Mouse (Mus musculus) erythroblast, embryonic 14.5 days (primary cell): ENCODE measurements around the gene Sbf1. TPM values are rescaled to one million over a fixed set of nuclear protein-coding genes. Genes with fewer than 3 reads are reported as not detected.
A peak's percentile ranks its signal among the peaks of the same experiment; 100 is the strongest.

ENCODE experiments used
- H3K27me3 ChIP-seq: 2 replicates; pipeline ENCODE4 v1.6.1; 2012; ENCODE audit warnings: inconsistent platforms; ENCODE audit not compliant: control insufficient read depth
- H3K36me3 ChIP-seq: 2 replicates; pipeline ENCODE4 v1.6.1; 2012; ENCODE audit warnings: mild to moderate bottlenecking, inconsistent platforms; ENCODE audit not compliant: control insufficient read depth
- H3K4me1 ChIP-seq: 2 replicates; pipeline ENCODE4 v1.6.1; 2012; ENCODE audit warnings: inconsistent platforms; ENCODE audit not compliant: control insufficient read depth
- H3K4me3 ChIP-seq: replicated peaks from 2 replicates; pipeline ENCODE3; 2012; ENCODE audit warnings: moderate library complexity, mild to moderate bottlenecking, inconsistent platforms
- H3K9me3 ChIP-seq: 2 replicates; pipeline ENCODE4 v1.6.1; 2012; ENCODE audit warnings: low read length, inconsistent platforms, mixed read lengths; ENCODE audit not compliant: control insufficient read depth
- GATA1 ChIP-seq: IDR thresholded peaks from 2 replicates; pipeline ENCODE4 v1.6.1; 2012; ENCODE audit warnings: low read length, inconsistent platforms, mixed read lengths
- TAL1 ChIP-seq: IDR thresholded peaks from 3 replicates; pipeline ENCODE4 v1.6.1; 2012; ENCODE audit warnings: low read length, inconsistent platforms, mixed read lengths
- polyA plus RNA-seq: library from polyadenylated mRNA; stranded (reverse); fragments of >175 nt; gene quantifications from 2 replicates; pipeline ENCODE4 v1.2.3, GENCODE M21; 2012

Gene Sbf1
- polyA plus RNA-seq, 1 experiment, result 28.7 TPM

- TF ChIP-seq GATA1, result no peak
- 0 out of 3 replicates have a peak, but pooled peaks have one; percentile 19 for TF ChIP-seq TAL1
- no peaks in the 10 kb centered on the region for H3K27me3 ChIP-seq
- H3K4me3 ChIP-seq, result no peak overlapping the region
- H3K4me1 ChIP-seq, result peaks cover 70% of the 10 kb centered on the region
- peaks cover 99% of the 10 kb centered on the region for H3K36me3 ChIP-seq
- H3K9me3 ChIP-seq, result no peaks in the 10 kb centered on the region
Observed at GRCm38 (mm10) chr15:89291521-89291920, 23.6 kb downstream of the Sbf1 start.

- TF ChIP-seq GATA1, result no peak
- no peak for TF ChIP-seq TAL1
- Histone ChIP-seq H3K9me3 (no peaks in the 10 kb centered on the region), H3K4me1 (peaks cover 70% of the 10 kb centered on the region), H3K36me3 (peaks cover 99% of the 10 kb centered on the region), H3K4me3 (no peak overlapping the region), H3K27me3 (no peaks in the 10 kb centered on the region)
Observed at GRCm38 (mm10) chr15:89289455-89289854, 25.7 kb downstream of the Sbf1 start.

GRCm38 (mm10) chr15:89288227-89288767, 26.8 kb downstream of the Sbf1 start:
- H3K4me1 ChIP-seq, result peaks cover 70% of the 10 kb centered on the region

GRCm38 (mm10) chr15:89286582-89286981, 28.5 kb downstream of the Sbf1 start:
- peak overlapping the region; percentile 51 for H3K4me3 ChIP-seq
- no peaks in the 10 kb centered on the region for H3K27me3 ChIP-seq
- TF ChIP-seq GATA1, result no peak
- no peak for TF ChIP-seq TAL1
- no peaks in the 10 kb centered on the region for H3K9me3 ChIP-seq
- H3K36me3 ChIP-seq, result peaks cover 100% of the 10 kb centered on the region
- H3K4me1 ChIP-seq, result peaks cover 57% of the 10 kb centered on the region

More at GRCm38 (mm10) chr15:89288227-89288767, 26.8 kb downstream of the Sbf1 start:
- H3K4me3 ChIP-seq, result no peak overlapping the region
- H3K27me3 ChIP-seq, result no peaks in the 10 kb centered on the region
- TF ChIP-seq GATA1 (no peak), TAL1 (no peak)
- no peaks in the 10 kb centered on the region for H3K9me3 ChIP-seq
- peaks cover 99% of the 10 kb centered on the region for H3K36me3 ChIP-seq

- TF ChIP-seq TAL1 (no peak), GATA1 (no peak)
- Histone ChIP-seq H3K9me3 (no peaks in the 10 kb centered on the region), H3K27me3 (no peaks in the 10 kb centered on the region), H3K4me3 (peak overlapping the region; percentile 51), H3K4me1 (peaks cover 53% of the 10 kb centered on the region), H3K36me3 (peaks cover 100% of the 10 kb centered on the region)
Observed at GRCm38 (mm10) chr15:89286114-89286513, 29.0 kb downstream of the Sbf1 start.

GRCm38 (mm10) chr15:89285478-89285877, 29.6 kb downstream of the Sbf1 start:
- Histone ChIP-seq H3K4me3 (peak overlapping the region; percentile 51), H3K27me3 (no peaks in the 10 kb centered on the region), H3K36me3 (peaks cover 100% of the 10 kb centered on the region), H3K9me3 (no peaks in the 10 kb centered on the region), H3K4me1 (peaks cover 49% of the 10 kb centered on the region)
- TF ChIP-seq TAL1 (peak; percentile 35; the same call in 1 of the 3 replicates), GATA1 (no peak; the same call in 1 of the 2 replicates)

GRCm38 (mm10) chr15:89285004-89285403, 30.1 kb downstream of the Sbf1 start:
- peaks cover 49% of the 10 kb centered on the region for H3K4me1 ChIP-seq
- H3K4me3 ChIP-seq, result peak overlapping the region; percentile 51
- peaks cover 100% of the 10 kb centered on the region for H3K36me3 ChIP-seq
- H3K27me3 ChIP-seq, result no peaks in the 10 kb centered on the region
- no peaks in the 10 kb centered on the region for H3K9me3 ChIP-seq
- TF ChIP-seq TAL1 (no peak), GATA1 (no peak)

- H3K36me3 ChIP-seq, result peaks cover 100% of the 10 kb centered on the region
- H3K27me3 ChIP-seq, result no peaks in the 10 kb centered on the region
- H3K9me3 ChIP-seq, result no peaks in the 10 kb centered on the region
- no peak overlapping the region for H3K4me3 ChIP-seq
- TF ChIP-seq TAL1 (no peak), GATA1 (no peak)
- H3K4me1 ChIP-seq, result peaks cover 49% of the 10 kb centered on the region
Observed at GRCm38 (mm10) chr15:89284094-89284493, 31.0 kb downstream of the Sbf1 start.

GRCm38 (mm10) chr15:89282546-89282945, 32.6 kb downstream of the Sbf1 start:
- Histone ChIP-seq H3K27me3 (no peaks in the 10 kb centered on the region), H3K4me3 (no peak overlapping the region), H3K4me1 (peaks cover 46% of the 10 kb centered on the region), H3K36me3 (peaks cover 100% of the 10 kb centered on the region), H3K9me3 (no peaks in the 10 kb centered on the region)
- no peak for TF ChIP-seq GATA1
- TF ChIP-seq TAL1, result no peak

- Histone ChIP-seq H3K9me3 (no peaks in the 10 kb centered on the region), H3K36me3 (peaks cover 96% of the 10 kb centered on the region), H3K4me1 (no peaks in the 10 kb centered on the region), H3K4me3 (no peak overlapping the region), H3K27me3 (no peaks in the 10 kb centered on the region)
- no peak for TF ChIP-seq GATA1
- no peak for TF ChIP-seq TAL1
Observed at GRCm38 (mm10) chr15:89277366-89277765, 37.7 kb downstream of the Sbf1 start.
